Mouse (Mus musculus) MEL (cell line): ENCODE results near the gene Nepro. TPM values are rescaled to one million over a fixed set of nuclear protein-coding genes. Genes with fewer than 3 reads are reported as not detected.

Experiments used
- DNase-seq: peaks from one replicate; pipeline ENCODE4 v3.0.0; 2011; ENCODE audit warnings: low read depth, low spot score
- H3K27ac ChIP-seq: 2 replicates; pipeline ENCODE4 v1.5.1; 2012; ENCODE audit warnings: low read depth, mild to moderate bottlenecking, control low read depth, low read length, moderate library complexity; ENCODE audit not compliant: control insufficient read depth
- H3K27me3 ChIP-seq, 2 experiments: fragments of 150-350 bp in 1 of 2; sonication (generic) in 1 of 2; 2 replicates each; pipeline ENCODE4 v1.6.1; 2012; ENCODE audit warnings: low read length in 2 of 2, mild to moderate bottlenecking in 2 of 2, improper control_type of control experiment in 1 of 2, moderate library complexity in 1 of 2; ENCODE audit not compliant: insufficient read depth in 2 of 2, control insufficient read depth in 1 of 2
- H3K36me3 ChIP-seq, 2 experiments: 2 replicates each; pipeline ENCODE4 v1.6.1; 2012 to 2014; ENCODE audit warnings: low read length in 2 of 2, improper control_type of control experiment in 1 of 2, inconsistent platforms in 1 of 2, mild to moderate bottlenecking in 1 of 2; ENCODE audit not compliant: insufficient read depth in 2 of 2, control insufficient read depth in 1 of 2
- H3K4me1 ChIP-seq, 2 experiments: fragments of 150-350 bp in 1 of 2; sonication (generic) in 1 of 2; 2 replicates each; pipeline ENCODE4 v1.6.1; 2012; ENCODE audit warnings: low read length in 2 of 2, improper control_type of control experiment in 1 of 2, mild to moderate bottlenecking in 1 of 2; ENCODE audit not compliant: insufficient read depth in 2 of 2, control insufficient read depth in 1 of 2
- H3K4me3 ChIP-seq, 2 experiments: fragments of 150-350 bp in 1 of 2; sonication (generic) in 1 of 2; 2 replicates each; pipeline ENCODE4 v1.5.1; 2012; ENCODE audit warnings: low read depth in 2 of 2, low read length in 2 of 2, mild to moderate bottlenecking in 2 of 2, moderate library complexity in 2 of 2, control low read depth in 1 of 2, improper control_type of control experiment in 1 of 2; ENCODE audit not compliant: control insufficient read depth in 1 of 2, insufficient read depth in 1 of 2
- H3K79me2 ChIP-seq: 2 replicates; pipeline ENCODE4 v1.6.1; 2012; ENCODE audit warnings: mild to moderate bottlenecking, low read length, moderate library complexity; ENCODE audit not compliant: control insufficient read depth, poor library complexity, insufficient read depth
- H3K9ac ChIP-seq: 2 replicates; pipeline ENCODE4 v1.6.1; 2012; ENCODE audit warnings: low read depth, mild to moderate bottlenecking, control low read depth, low read length, moderate library complexity; ENCODE audit not compliant: control insufficient read depth, poor library complexity, severe bottlenecking
- H3K9me3 ChIP-seq: fragments of 150-350 bp; sonication (generic); replicated peaks from 2 replicates; pipeline ENCODE4 v1.6.1; 2012; ENCODE audit warnings: mild to moderate bottlenecking, low read length, improper control_type of control experiment, moderate library complexity; ENCODE audit not compliant: insufficient read depth
- CHD1 ChIP-seq: IDR thresholded peaks from 2 replicates; pipeline ENCODE4 v1.6.1; 2012; ENCODE audit warnings: low read depth, mild to moderate bottlenecking, inconsistent platforms, low read length, improper control_type of control experiment
- CHD2 ChIP-seq: IDR thresholded peaks from 2 replicates; pipeline ENCODE4 v1.6.1; 2011; ENCODE audit warnings: low read length, improper control_type of control experiment
- CTCF ChIP-seq, 3 experiments: IDR thresholded peaks in 2 of 3; conservative IDR thresholded peaks in 1 of 3; 2 replicates each; pipeline ENCODE4 v1.5.1; 2011 to 2012; ENCODE audit warnings: low read length in 3 of 3, low read depth in 2 of 3, mild to moderate bottlenecking in 2 of 3, improper control_type of control experiment in 1 of 3, inconsistent platforms in 1 of 3, mixed read lengths in 1 of 3, moderate library complexity in 1 of 3; ENCODE audit not compliant: control insufficient read depth in 1 of 3, insufficient read depth in 1 of 3, poor library complexity in 1 of 3, severe bottlenecking in 1 of 3
- E2F4 ChIP-seq: IDR thresholded peaks from 2 replicates; pipeline ENCODE4 v1.6.1; 2011; ENCODE audit warnings: low read depth, low read length, improper control_type of control experiment, borderline replicate concordance
- ELF1 ChIP-seq: IDR thresholded peaks from 2 replicates; pipeline ENCODE4 v1.6.1; 2014; ENCODE audit warnings: low read depth, mild to moderate bottlenecking, inconsistent platforms, low read length, improper control_type of control experiment, moderate library complexity
- EP300 ChIP-seq, 2 experiments: IDR thresholded peaks; 2 replicates each; pipeline ENCODE4 v1.6.1; 2011; ENCODE audit warnings: improper control_type of control experiment in 2 of 2, low read length in 2 of 2, low read depth in 1 of 2, mild to moderate bottlenecking in 1 of 2
- ETS1 ChIP-seq: IDR thresholded peaks from 2 replicates; pipeline ENCODE4 v1.6.1; 2012; ENCODE audit warnings: low read depth, mild to moderate bottlenecking, inconsistent platforms, low read length, improper control_type of control experiment, moderate library complexity
- GABPA ChIP-seq: IDR thresholded peaks from 2 replicates; pipeline ENCODE4 v1.6.1; 2012; ENCODE audit warnings: low read depth, mild to moderate bottlenecking, inconsistent platforms, low read length, improper control_type of control experiment, moderate library complexity
- HCFC1 ChIP-seq: IDR thresholded peaks from 2 replicates; pipeline ENCODE4 v1.6.1; 2012; ENCODE audit warnings: low read depth, mild to moderate bottlenecking, inconsistent platforms, low read length, improper control_type of control experiment, moderate library complexity
- JUND ChIP-seq: IDR thresholded peaks from 2 replicates; pipeline ENCODE4 v1.6.1; 2011; ENCODE audit warnings: low read depth, mild to moderate bottlenecking, improper control_type of control experiment, low read length
- MAFK ChIP-seq: IDR thresholded peaks from 2 replicates; pipeline ENCODE4 v1.6.1; 2011; ENCODE audit warnings: low read depth, mild to moderate bottlenecking, low read length, improper control_type of control experiment, borderline replicate concordance
- MAX ChIP-seq: IDR thresholded peaks from 2 replicates; pipeline ENCODE4 v1.6.1; 2011; ENCODE audit warnings: low read length, improper control_type of control experiment
- MAZ ChIP-seq: IDR thresholded peaks from 2 replicates; pipeline ENCODE4 v1.6.1; 2012; ENCODE audit warnings: low read depth, mild to moderate bottlenecking, inconsistent platforms, low read length, improper control_type of control experiment
- MEF2A ChIP-seq: IDR thresholded peaks from 2 replicates; pipeline ENCODE4 v1.6.1; 2014; ENCODE audit warnings: low read depth, mild to moderate bottlenecking, inconsistent platforms, low read length, improper control_type of control experiment; ENCODE audit not compliant: poor library complexity, insufficient replicate concordance, severe bottlenecking; ENCODE audit errors: extremely low read depth
- MXI1 ChIP-seq: IDR thresholded peaks from 2 replicates; pipeline ENCODE4 v1.6.1; 2011; ENCODE audit warnings: mild to moderate bottlenecking, low read depth, low read length, improper control_type of control experiment
- MYC ChIP-seq: IDR thresholded peaks from 2 replicates; pipeline ENCODE4 v1.6.1; 2011; ENCODE audit warnings: low read depth, mild to moderate bottlenecking, low read length, improper control_type of control experiment, moderate library complexity
- NELFE ChIP-seq: IDR thresholded peaks from 2 replicates; pipeline ENCODE4 v1.6.1; 2011; ENCODE audit warnings: low read depth, low read length, improper control_type of control experiment
- POLR2A ChIP-seq, 2 experiments: IDR thresholded peaks; 2 replicates each; pipeline ENCODE4 v1.6.1; 2011 to 2012; ENCODE audit warnings: low read length in 2 of 2, mild to moderate bottlenecking in 2 of 2, control low read depth in 1 of 2, improper control_type of control experiment in 1 of 2, low read depth in 1 of 2, moderate library complexity in 1 of 2; ENCODE audit not compliant: control insufficient read depth in 1 of 2, insufficient read depth in 1 of 2, poor library complexity in 1 of 2
- POLR2AphosphoS2 ChIP-seq: IDR thresholded peaks from 2 replicates; pipeline ENCODE4 v1.6.1; 2011; ENCODE audit warnings: low read length, improper control_type of control experiment
- RAD21 ChIP-seq: IDR thresholded peaks from 2 replicates; pipeline ENCODE4 v1.6.1; 2011; ENCODE audit warnings: mild to moderate bottlenecking, low read depth, low read length, improper control_type of control experiment
- RCOR1 ChIP-seq: IDR thresholded peaks from 2 replicates; pipeline ENCODE4 v1.6.1; 2012; ENCODE audit warnings: low read depth, mild to moderate bottlenecking, inconsistent platforms, low read length, improper control_type of control experiment
- SMC3 ChIP-seq: IDR thresholded peaks from 2 replicates; pipeline ENCODE4 v1.6.1; 2011; ENCODE audit warnings: low read depth, low read length, improper control_type of control experiment
- TAL1 ChIP-seq: IDR thresholded peaks from 2 replicates; pipeline ENCODE4 v1.6.1; 2012; ENCODE audit warnings: mild to moderate bottlenecking, inconsistent platforms, low read length, moderate library complexity, mixed read lengths
- TBP ChIP-seq: IDR thresholded peaks from 2 replicates; pipeline ENCODE4 v1.8.0; 2011; ENCODE audit warnings: low read depth, low read length, improper control_type of control experiment
- TCF12 ChIP-seq: IDR thresholded peaks from 2 replicates; pipeline ENCODE4 v1.6.1; 2014; ENCODE audit warnings: low read depth, mild to moderate bottlenecking, inconsistent platforms, low read length, improper control_type of control experiment, moderate library complexity
- UBTF ChIP-seq: IDR thresholded peaks from 2 replicates; pipeline ENCODE4 v1.6.1; 2012; ENCODE audit warnings: low read depth, mild to moderate bottlenecking, inconsistent platforms, low read length, improper control_type of control experiment, moderate library complexity, borderline replicate concordance; ENCODE audit not compliant: insufficient read depth
- USF2 ChIP-seq, 2 experiments: IDR thresholded peaks; 2 replicates each; pipeline ENCODE4 v1.6.1; 2011 to 2012; ENCODE audit warnings: improper control_type of control experiment in 2 of 2, low read length in 2 of 2, borderline replicate concordance in 1 of 2, inconsistent platforms in 1 of 2, low read depth in 1 of 2, mild to moderate bottlenecking in 1 of 2; ENCODE audit not compliant: insufficient read depth in 1 of 2
- ZMIZ1 ChIP-seq: IDR thresholded peaks from 2 replicates; pipeline ENCODE4 v1.6.1; 2012; ENCODE audit warnings: low read depth, mild to moderate bottlenecking, inconsistent platforms, low read length, improper control_type of control experiment, moderate library complexity
- ZNF384 ChIP-seq: IDR thresholded peaks from 2 replicates; pipeline ENCODE4 v1.6.1; 2012; ENCODE audit warnings: low read depth, mild to moderate bottlenecking, inconsistent platforms, low read length, improper control_type of control experiment
- polyA plus RNA-seq, 2 experiments: library from polyadenylated mRNA; stranded (reverse) in 1 of 2; unstranded in 1 of 2; fragments of >175 nt in 1 of 2; fragments of >200 nt in 1 of 2; gene quantifications; 2 replicates each; pipeline versions ENCODE4 v1.2.1 to v1.2.4; 2012; ENCODE audit warnings: low replicate concordance in 2 of 2, low read depth in 1 of 2; ENCODE audit not compliant: insufficient read length in 2 of 2, insufficient read depth in 1 of 2, missing spikeins in 1 of 2
- total RNA-seq: library from RNA; depleted of rRNA; stranded (reverse); fragments of 300-350 nt; gene quantifications from 2 replicates; pipeline ENCODE4 v1.2.3, GENCODE M21; 2012

Nepro gene
- total and polyA plus RNA-seq, 3 experiments = 8.8 to 20.8 TPM; not detected in 1

DNA sequence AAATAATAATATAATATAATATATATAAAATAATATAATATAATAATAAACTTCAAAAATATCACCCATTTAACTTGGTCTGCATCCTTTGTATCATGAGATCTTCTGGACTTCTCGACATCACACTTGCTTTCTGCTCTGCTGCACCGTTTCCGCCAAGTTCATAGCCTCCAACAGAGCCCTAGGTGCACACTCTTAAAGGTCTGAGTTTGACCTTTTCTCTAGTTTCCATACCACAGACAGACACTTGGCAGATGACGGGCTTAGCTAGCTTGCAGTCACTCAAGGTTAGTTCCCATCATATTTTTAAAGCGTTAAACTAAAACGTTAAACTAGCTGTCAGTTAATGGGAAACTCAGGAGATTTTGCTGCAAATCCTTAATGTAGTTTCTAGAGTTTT is 50.1 kb downstream of the Nepro start:
- H3K9me3 ChIP-seq = no peaks in the 10 kb centered on the region
- no peak overlapping the region for H3K9ac ChIP-seq
- no peak for DNase-seq
- peaks cover 0 to 27% of the 10 kb centered on the region in 2 experiments; a peak in 2 of 4 replicates for H3K36me3 ChIP-seq
- H3K27me3 ChIP-seq = no peaks in the 10 kb centered on the region
- peaks cover 8 to 14% of the 10 kb centered on the region in 2 experiments for H3K4me1 ChIP-seq
- TF ChIP-seq MAZ (no peak), UBTF (no peak), POLR2A (IDR thresholded peaks at IDR 0.05; ENCODE audit: control insufficient read depth in 1 of 2, insufficient read depth in 1 of 2, low read depth in 1 of 2, low read length in 2 of 2, poor library complexity in 1 of 2) (no peak), USF2 (IDR thresholded peaks at IDR 0.05; ENCODE audit: borderline replicate concordance in 1 of 2, insufficient read depth in 1 of 2, low read depth in 1 of 2, low read length in 2 of 2) (no peak), TBP (no peak), EP300 (IDR thresholded peaks at IDR 0.05; ENCODE audit: low read depth in 1 of 2, low read length in 2 of 2) (no peak), GABPA (no peak), MXI1 (no peak), TAL1 (no peak), POLR2AphosphoS2 (no peak), ZNF384 (no peak), RCOR1 (no peak)
- TF ChIP-seq, all 39 proteins: peak for 0
- Histone ChIP-seq H3K27ac (peak overlapping the region; percentile 62), H3K4me3 (no peak overlapping the region), H3K79me2 (no peaks in the 10 kb centered on the region)

GRCm38 (mm10) chr16:44778538-44779147 is 54.5 kb downstream of the Nepro start:
- Histone ChIP-seq H3K9me3 (no peaks in the 10 kb centered on the region), H3K36me3 (peaks cover 0 to 20% of the 10 kb centered on the region in 2 experiments; a peak in 2 of 4 replicates), H3K27me3 (no peaks in the 10 kb centered on the region), H3K79me2 (no peaks in the 10 kb centered on the region), H3K4me1 (peaks cover under 1 to 5% of the 10 kb centered on the region in 2 experiments; a peak in 2 of 4 replicates), H3K4me3 (peak overlapping the region; percentile 47 to 52), H3K9ac (peak overlapping the region; percentile 63), H3K27ac (peak overlapping the region; percentile 85)
- DNase-seq = peak; percentile 88
- TF ChIP-seq ZNF384 (no peak), NELFE (peak; percentile 22; the same call in 1 of the 2 replicates), HCFC1 (0 out of 2 replicates have a peak, but pooled peaks have one; percentile 23), JUND (no peak), TBP (no peak; the same call in none of the 2 replicates), SMC3 (no peak), MXI1 (peak; percentile 78), CTCF (IDR thresholded peaks at IDR 0.05 in 2 of 3, conservative IDR thresholded peaks at IDR 0.05 in 1 of 3; ENCODE audit: control insufficient read depth in 1 of 3, insufficient read depth in 1 of 3, low read depth in 2 of 3, low read length in 3 of 3, poor library complexity in 1 of 3, severe bottlenecking in 1 of 3) (no peak), MAX (peak; percentile 58), ZMIZ1 (no peak), E2F4 (no peak), RAD21 (no peak), MYC (0 out of 2 replicates have a peak, but pooled peaks have one; percentile 28), ELF1 (no peak), POLR2A (IDR thresholded peaks at IDR 0.05; ENCODE audit: control insufficient read depth in 1 of 2, insufficient read depth in 1 of 2, low read depth in 1 of 2, low read length in 2 of 2, poor library complexity in 1 of 2) (peak in 1 of 2 experiments; percentile 45; a peak in 2 of 4 replicates), CHD2 (no peak), MAFK (no peak), TCF12 (peak; percentile 41; the same call in 1 of the 2 replicates), EP300 (IDR thresholded peaks at IDR 0.05; ENCODE audit: low read depth in 1 of 2, low read length in 2 of 2) (peak; percentile 56 to 63), CHD1 (no peak), RCOR1 (peak; percentile 87), POLR2AphosphoS2 (no peak), ETS1 (peak; percentile 58), MEF2A (no peak)
